Mouse (Mus musculus): ENCODE data around the gene Pdlim7. TPM values are rescaled to one million over a fixed set of nuclear protein-coding genes. Genes with fewer than 3 reads are reported as not detected.
A peak's percentile ranks its signal among the peaks of the same experiment; 100 is the strongest.

Pdlim7 gene
- polyA plus RNA-seq (2015; fragmentation: Nextera tagmentation; extraction: Ambion mirVana): 221 and 251 TPM in 2 replicates

GRCm38 (mm10) chr13:55513111-55513748, at the start of gene Pdlim7:
TSS of gene Pdlim7 (minus strand) at chr13:55513676.
- peak within 1 kb of the TSS; percentile 88 for H3K4me3 ChIP-seq
- peak within 1 kb of the TSS; percentile 90 for H3K4me2 ChIP-seq
- H3K27ac ChIP-seq: peak within 1 kb of the TSS; percentile 97
- under 1% methylated on average over 55 of the region's 55 CpGs for whole genome bisulfite sequencing
- no peaks in the 10 kb centered on the region for H3K9me3 ChIP-seq (replicated peaks)
- H3K27me3 ChIP-seq: peaks cover 25% of the 10 kb centered on the region
- ATAC-seq (replicated peaks; ENCODE audit: insufficient number of reproducible peaks, insufficient read depth, low FRiP score, low read depth): peak; percentile 54
- peaks cover 14% of the 10 kb centered on the region for H3K36me3 ChIP-seq
- peaks cover 48% of the 10 kb centered on the region for H3K4me1 ChIP-seq (replicated peaks)
- peak within 1 kb of the TSS; percentile 96 for H3K9ac ChIP-seq

- ATAC-seq (replicated peaks; ENCODE audit: insufficient number of reproducible peaks, insufficient read depth, low FRiP score, low read depth): no peak
- 80% methylated on average over 6 of the region's 6 CpGs for WGBS
- peaks cover 23% of the 10 kb centered on the region; the same call in 1 of the 2 replicates for H3K36me3 ChIP-seq
Measured at GRCm38 (mm10) chr13:55557499-55557898, 44.0 kb upstream of the Pdlim7 start.

GRCm38 (mm10) chr13:55555921-55556320, 42.4 kb upstream of the Pdlim7 start:
- H3K27ac ChIP-seq: no peak overlapping the region
- peaks cover 31% of the 10 kb centered on the region; the same call in 1 of the 2 replicates for H3K36me3 ChIP-seq
- H3K9ac ChIP-seq: no peak overlapping the region
- H3K27me3 ChIP-seq: no peaks in the 10 kb centered on the region
- no peaks in the 10 kb centered on the region for H3K9me3 ChIP-seq (replicated peaks)
- H3K4me2 ChIP-seq: no peak overlapping the region
- no peak overlapping the region for H3K4me3 ChIP-seq
- no peak for ATAC-seq (replicated peaks; ENCODE audit: insufficient number of reproducible peaks, insufficient read depth, low FRiP score, low read depth)
- 87% methylated on average over 9 of the region's 9 CpGs for WGBS
- no peaks in the 10 kb centered on the region for H3K4me1 ChIP-seq (replicated peaks)

More at GRCm38 (mm10) chr13:55557499-55557898, 44.0 kb upstream of the Pdlim7 start:
- Histone ChIP-seq H3K4me1 (replicated peaks) (no peaks in the 10 kb centered on the region), H3K4me3 (no peak overlapping the region), H3K27ac (no peak overlapping the region), H3K9ac (no peak overlapping the region), H3K4me2 (no peak overlapping the region), H3K9me3 (replicated peaks) (no peaks in the 10 kb centered on the region), H3K27me3 (no peaks in the 10 kb centered on the region)

- 83% methylated on average over 15 of the region's 15 CpGs for WGBS
- Histone ChIP-seq H3K9me3 (replicated peaks) (no peaks in the 10 kb centered on the region), H3K4me1 (replicated peaks) (no peaks in the 10 kb centered on the region), H3K27ac (no peak overlapping the region), H3K9ac (no peak overlapping the region), H3K27me3 (no peaks in the 10 kb centered on the region), H3K4me2 (no peak overlapping the region), H3K4me3 (no peak overlapping the region), H3K36me3 (peaks cover 66% of the 10 kb centered on the region)
- ATAC-seq (replicated peaks; ENCODE audit: insufficient number of reproducible peaks, insufficient read depth, low FRiP score, low read depth): no peak
Measured at GRCm38 (mm10) chr13:55549061-55549460, 35.6 kb upstream of the Pdlim7 start.

- H3K9me3 ChIP-seq (replicated peaks): no peaks in the 10 kb centered on the region
Measured at GRCm38 (mm10) chr13:55548426-55548825, 35.0 kb upstream of the Pdlim7 start.

GRCm38 (mm10) chr13:55547916-55548315, 34.4 kb upstream of the Pdlim7 start:
- 81% methylated on average over 2 of the region's 2 CpGs for WGBS
- H3K4me3 ChIP-seq: no peak overlapping the region
- no peaks in the 10 kb centered on the region for H3K4me1 ChIP-seq (replicated peaks)
- peaks cover 68% of the 10 kb centered on the region for H3K36me3 ChIP-seq
- no peak overlapping the region for H3K4me2 ChIP-seq
- no peak overlapping the region for H3K9ac ChIP-seq
- H3K9me3 ChIP-seq (replicated peaks): no peaks in the 10 kb centered on the region
- no peaks in the 10 kb centered on the region for H3K27me3 ChIP-seq
- no peak for ATAC-seq (replicated peaks; ENCODE audit: insufficient number of reproducible peaks, insufficient read depth, low FRiP score, low read depth)
- no peak overlapping the region for H3K27ac ChIP-seq

More at GRCm38 (mm10) chr13:55548426-55548825, 35.0 kb upstream of the Pdlim7 start:
- no peak overlapping the region for H3K27ac ChIP-seq
- H3K36me3 ChIP-seq: peaks cover 66% of the 10 kb centered on the region
- no peaks in the 10 kb centered on the region for H3K4me1 ChIP-seq (replicated peaks)
- no peak for ATAC-seq (replicated peaks; ENCODE audit: insufficient number of reproducible peaks, insufficient read depth, low FRiP score, low read depth)
- no peak overlapping the region for H3K9ac ChIP-seq
- no peak overlapping the region for H3K4me3 ChIP-seq
- H3K27me3 ChIP-seq: no peaks in the 10 kb centered on the region
- 76% methylated on average over 5 of the region's 5 CpGs for WGBS
- no peak overlapping the region for H3K4me2 ChIP-seq

GRCm38 (mm10) chr13:55544792-55545191, 31.3 kb upstream of the Pdlim7 start:
- no peak overlapping the region for H3K27ac ChIP-seq
- no peak overlapping the region for H3K4me2 ChIP-seq
- H3K9me3 ChIP-seq (replicated peaks): no peaks in the 10 kb centered on the region
- 82% methylated on average over 6 of the region's 6 CpGs for WGBS
- no peaks in the 10 kb centered on the region for H3K4me1 ChIP-seq (replicated peaks)
- ATAC-seq (replicated peaks; ENCODE audit: insufficient number of reproducible peaks, insufficient read depth, low FRiP score, low read depth): no peak
- no peaks in the 10 kb centered on the region for H3K27me3 ChIP-seq
- peaks cover 84% of the 10 kb centered on the region for H3K36me3 ChIP-seq
- no peak overlapping the region for H3K4me3 ChIP-seq
- H3K9ac ChIP-seq: no peak overlapping the region

- Histone ChIP-seq H3K9ac (no peak overlapping the region), H3K27me3 (no peaks in the 10 kb centered on the region), H3K4me1 (replicated peaks) (no peaks in the 10 kb centered on the region), H3K4me3 (no peak overlapping the region), H3K4me2 (no peak overlapping the region), H3K9me3 (replicated peaks) (no peaks in the 10 kb centered on the region), H3K36me3 (peaks cover 86% of the 10 kb centered on the region), H3K27ac (no peak overlapping the region)
- WGBS: 83% methylated on average over 8 of the region's 8 CpGs
- ATAC-seq (replicated peaks; ENCODE audit: insufficient number of reproducible peaks, insufficient read depth, low FRiP score, low read depth): no peak
Measured at GRCm38 (mm10) chr13:55543447-55543846, 30.0 kb upstream of the Pdlim7 start.

GRCm38 (mm10) chr13:55542891-55543290, 29.4 kb upstream of the Pdlim7 start:
- H3K4me3 ChIP-seq: no peak overlapping the region
- H3K4me1 ChIP-seq (replicated peaks): no peaks in the 10 kb centered on the region
- no peaks in the 10 kb centered on the region for H3K27me3 ChIP-seq
- peaks cover 86% of the 10 kb centered on the region for H3K36me3 ChIP-seq
- ATAC-seq (replicated peaks; ENCODE audit: insufficient number of reproducible peaks, insufficient read depth, low FRiP score, low read depth): no peak
- H3K27ac ChIP-seq: no peak overlapping the region
- H3K4me2 ChIP-seq: no peak overlapping the region
- no peaks in the 10 kb centered on the region for H3K9me3 ChIP-seq (replicated peaks)
- WGBS: 92% methylated on average over 4 of the region's 4 CpGs
- no peak overlapping the region for H3K9ac ChIP-seq

GRCm38 (mm10) chr13:55540933-55541332, 27.5 kb upstream of the Pdlim7 start:
- Histone ChIP-seq H3K27ac (no peak overlapping the region), H3K4me2 (no peak overlapping the region), H3K36me3 (peaks cover 67% of the 10 kb centered on the region), H3K9ac (no peak overlapping the region), H3K4me1 (replicated peaks) (peaks cover 5% of the 10 kb centered on the region), H3K27me3 (no peaks in the 10 kb centered on the region), H3K4me3 (no peak overlapping the region), H3K9me3 (replicated peaks) (no peaks in the 10 kb centered on the region)
- 92% methylated on average over 2 of the region's 2 CpGs for WGBS
- no peak for ATAC-seq (replicated peaks; ENCODE audit: insufficient number of reproducible peaks, insufficient read depth, low FRiP score, low read depth)

- H3K4me3 ChIP-seq: peak within 1 kb of the TSS; percentile 84
- H3K36me3 ChIP-seq: peaks cover 58% of the 10 kb centered on the region
- ATAC-seq (replicated peaks; ENCODE audit: insufficient number of reproducible peaks, insufficient read depth, low FRiP score, low read depth): peak; percentile 97
- H3K9me3 ChIP-seq (replicated peaks): no peaks in the 10 kb centered on the region
- peaks cover 15% of the 10 kb centered on the region for H3K4me1 ChIP-seq (replicated peaks)
- peak within 1 kb of the TSS; percentile 90 for H3K4me2 ChIP-seq
- H3K27ac ChIP-seq: peak within 1 kb of the TSS; percentile 68
- no peaks in the 10 kb centered on the region for H3K27me3 ChIP-seq
- WGBS: under 1% methylated on average over 70 of the region's 70 CpGs
- peak within 1 kb of the TSS; percentile 76 for H3K9ac ChIP-seq
Measured at GRCm38 (mm10) chr13:55536194-55537175, 23.0 kb upstream of the Pdlim7 start, which contains the start of gene Ddx41. TSS of gene Ddx41 (minus strand) at chr13:55536658.

Data from heart, embryonic 15.5 days (tissue).